27 mouse cellular contexts compared by ENCODE assay signal in the genomic region with DNA sequence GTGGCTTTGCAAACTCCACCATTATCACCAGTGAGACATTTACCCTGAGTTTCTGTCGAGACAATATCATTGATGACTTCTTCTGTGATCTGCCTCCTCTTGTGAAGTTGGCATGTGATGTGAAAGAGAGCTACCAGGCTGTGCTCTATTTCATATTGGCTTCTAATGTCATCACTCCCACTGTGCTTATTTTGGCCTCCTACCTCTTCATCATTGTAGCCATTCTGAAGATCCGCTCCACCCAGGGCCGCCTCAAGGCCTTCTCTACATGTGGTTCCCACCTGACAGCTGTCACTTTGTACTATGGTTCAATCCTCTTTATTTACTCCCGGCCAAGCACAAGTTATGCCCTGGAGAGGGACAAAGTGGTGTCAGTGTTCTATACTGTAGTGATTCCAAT. TPM values are rescaled to one million over a fixed set of nuclear protein-coding genes. Genes with fewer than 3 reads are reported as not detected.
DNase-seq lines count a peak whose midpoint lies in the region; ATAC-seq and TF ChIP-seq lines count a peak whose summit lies in the region.
"Had no signal": no experiment of that assay in that cellular context is flagged by ENCODE, and none has a peak within 500 bp of the region (broad histone marks: within the 10 kb centered on the region; RNA-seq: fewer than 3 reads in every experiment).

No protein-coding gene starts in this region.

- H3K27ac ChIP-seq in hindbrain, postnatal 0 days, result no peak overlapping the region
- no peak overlapping the region for H3K27ac ChIP-seq in hindbrain, embryonic 13.5 days
- H3K27ac ChIP-seq in midbrain, postnatal 0 days (ENCODE audit: low read depth, low read length), result no peak overlapping the region
- H3K27ac ChIP-seq in midbrain, embryonic 14.5 days (replicated peaks; ENCODE audit: low read depth, low read length), result no peak overlapping the region
- H3K27ac ChIP-seq: embryonic facial prominence, embryonic 13.5 days; embryonic facial prominence, embryonic 15.5 days; forebrain, embryonic 10.5 days; forebrain, embryonic 12.5 days had no signal

- no peaks in the 10 kb centered on the region for H3K4me1 ChIP-seq in hindbrain, postnatal 0 days (ENCODE audit: insufficient read depth, low read length)
- H3K4me1 ChIP-seq in hindbrain, embryonic 13.5 days (replicated peaks), result no peaks in the 10 kb centered on the region
- no peaks in the 10 kb centered on the region for H3K4me1 ChIP-seq in midbrain, postnatal 0 days (ENCODE audit: insufficient read depth, low read length)
- no peaks in the 10 kb centered on the region for H3K4me1 ChIP-seq in midbrain, embryonic 14.5 days (ENCODE audit: control insufficient read depth, insufficient read depth, low read length)
- H3K4me1 ChIP-seq: embryonic facial prominence, embryonic 13.5 days; embryonic facial prominence, embryonic 15.5 days; forebrain, embryonic 10.5 days; forebrain, embryonic 12.5 days had no signal

- H3K27me3 ChIP-seq in hindbrain, postnatal 0 days (ENCODE audit: insufficient read depth, low read length), result no peaks in the 10 kb centered on the region
- no peaks in the 10 kb centered on the region for H3K27me3 ChIP-seq in hindbrain, embryonic 13.5 days
- H3K27me3 ChIP-seq in midbrain, postnatal 0 days (ENCODE audit: insufficient read depth, low read length), result no peaks in the 10 kb centered on the region
- H3K27me3 ChIP-seq in midbrain, embryonic 14.5 days (ENCODE audit: control insufficient read depth, insufficient read depth, low read length), result no peaks in the 10 kb centered on the region
- H3K27me3 ChIP-seq: embryonic facial prominence, embryonic 13.5 days; embryonic facial prominence, embryonic 15.5 days; forebrain, embryonic 12.5 days had no signal

- WGBS in hindbrain, postnatal 0 days, result 45% methylated on average over 4 of the region's 4 CpGs
- WGBS in hindbrain, embryonic 13.5 days, result 81% methylated on average over 4 of the region's 4 CpGs
- 82% methylated on average over 4 of the region's 4 CpGs for WGBS in midbrain, postnatal 0 days
- 77% methylated on average over 4 of the region's 4 CpGs for WGBS in midbrain, embryonic 14.5 days

- H3K4me3 ChIP-seq in hindbrain, postnatal 0 days (ENCODE audit: low read length), result no peak overlapping the region
- H3K4me3 ChIP-seq in hindbrain, embryonic 13.5 days, result no peak overlapping the region
- no peak overlapping the region for H3K4me3 ChIP-seq in midbrain, postnatal 0 days (ENCODE audit: low read depth, low read length)
- no peak overlapping the region for H3K4me3 ChIP-seq in midbrain, embryonic 14.5 days (replicated peaks; ENCODE audit: low read depth, low read length)
- H3K4me3 ChIP-seq: embryonic facial prominence, embryonic 13.5 days; embryonic facial prominence, embryonic 15.5 days; erythroblast, embryonic 14.5 days; forebrain, embryonic 10.5 days; forebrain, embryonic 12.5 days had no signal

- no peaks in the 10 kb centered on the region for H3K36me3 ChIP-seq in hindbrain, postnatal 0 days (ENCODE audit: insufficient read depth, low read length)
- no peaks in the 10 kb centered on the region for H3K36me3 ChIP-seq in hindbrain, embryonic 13.5 days
- no peaks in the 10 kb centered on the region for H3K36me3 ChIP-seq in midbrain, postnatal 0 days (ENCODE audit: insufficient read depth, low read length)
- no peaks in the 10 kb centered on the region for H3K36me3 ChIP-seq in midbrain, embryonic 14.5 days (ENCODE audit: control insufficient read depth, insufficient read depth, low read length)
- H3K36me3 ChIP-seq: embryonic facial prominence, embryonic 13.5 days; embryonic facial prominence, embryonic 15.5 days; forebrain, embryonic 10.5 days; forebrain, embryonic 12.5 days had no signal

- H3K4me2 ChIP-seq in hindbrain, postnatal 0 days (ENCODE audit: low read depth, low read length), result no peak overlapping the region
- H3K4me2 ChIP-seq in hindbrain, embryonic 13.5 days, result no peak overlapping the region
- no peak overlapping the region for H3K4me2 ChIP-seq in midbrain, postnatal 0 days (ENCODE audit: low read depth, low read length, poor library complexity, severe bottlenecking)
- H3K4me2 ChIP-seq in midbrain, embryonic 14.5 days (ENCODE audit: low read length), result no peak overlapping the region
- H3K4me2 ChIP-seq: embryonic facial prominence, embryonic 13.5 days; embryonic facial prominence, embryonic 15.5 days; forebrain, embryonic 12.5 days had no signal

- no peaks in the 10 kb centered on the region for H3K9me3 ChIP-seq in hindbrain, postnatal 0 days (ENCODE audit: low read length)
- no peaks in the 10 kb centered on the region for H3K9me3 ChIP-seq in hindbrain, embryonic 13.5 days
- H3K9me3 ChIP-seq in midbrain, postnatal 0 days (ENCODE audit: low read length), result no peaks in the 10 kb centered on the region
- H3K9me3 ChIP-seq in midbrain, embryonic 14.5 days (ENCODE audit: control insufficient read depth, low read length), result no peaks in the 10 kb centered on the region
- H3K9me3 ChIP-seq: embryonic facial prominence, embryonic 13.5 days; embryonic facial prominence, embryonic 15.5 days; forebrain, embryonic 10.5 days; forebrain, embryonic 12.5 days had no signal

- peak; percentile 8 to 27 for DNase-seq in cerebellum, postnatal 14 days
- DNase-seq in cerebellum, postnatal 36 days, result no peak
- no peak for DNase-seq in hindbrain, postnatal 0 days (ENCODE audit: low spot score)
- DNase-seq in midbrain, postnatal 0 days (ENCODE audit: low spot score), result peak; percentile 5
- DNase-seq in midbrain, embryonic 14.5 days, result no peak
- DNase-seq: adrenal gland, adult 2 months; adrenal gland, postnatal 10 days; adrenal gland, postnatal 25 days; cerebellum, adult 11 months; cerebellum, adult 2 months; cerebellum, adult 9-10 months; embryo, embryonic 11 days had no signal

- TF ChIP-seq CTCF in hindbrain, postnatal 0 days (IDR thresholded peaks at IDR 0.05; ENCODE audit: low read depth), result no peak
- TF ChIP-seq CTCF in midbrain, postnatal 0 days (IDR thresholded peaks at IDR 0.05), result no peak

- no peak overlapping the region for H3K9ac ChIP-seq in hindbrain, postnatal 0 days (replicated peaks; ENCODE audit: low read length)
- no peak overlapping the region for H3K9ac ChIP-seq in hindbrain, embryonic 13.5 days
- no peak overlapping the region for H3K9ac ChIP-seq in midbrain, postnatal 0 days (replicated peaks; ENCODE audit: low read length, poor library complexity, severe bottlenecking)
- H3K9ac ChIP-seq in midbrain, embryonic 14.5 days (replicated peaks; ENCODE audit: low read length), result no peak overlapping the region
- H3K9ac ChIP-seq: embryonic facial prominence, embryonic 13.5 days; embryonic facial prominence, embryonic 15.5 days; forebrain, embryonic 12.5 days had no signal

- ATAC-seq in hindbrain, postnatal 0 days, result 0 out of 2 replicates have a peak, but pooled peaks have one; percentile 18
- no peak for ATAC-seq in hindbrain, embryonic 13.5 days (ENCODE audit: low FRiP score)
- no peak for ATAC-seq in midbrain, postnatal 0 days (ENCODE audit: low FRiP score)
- no peak for ATAC-seq in midbrain, embryonic 14.5 days (ENCODE audit: low FRiP score, low TSS enrichment)
- ATAC-seq: forebrain, embryonic 14.5 days; forebrain, embryonic 16.5 days had no signal

RNA-seq across cellular contexts. Expression of gene Olfr1012, which starts 8.7 kb away (rescaled TPM):
- total RNA-seq in hindbrain, postnatal 0 days (2014; rRNA removed), result not detected in 2 replicates
- not detected in 2 replicates for polyA plus RNA-seq in hindbrain, postnatal 0 days (2015; fragmentation: Nextera tagmentation; extraction: Ambion mirVana)
- not detected in 2 replicates for polyA plus RNA-seq in hindbrain, embryonic 13.5 days (2015; fragmentation: Nextera tagmentation; extraction: Ambion mirVana)
- total RNA-seq in midbrain, postnatal 0 days (2014; rRNA removed), result not detected in 2 replicates
- not detected in 2 replicates for polyA plus RNA-seq in midbrain, postnatal 0 days (2015; fragmentation: Nextera tagmentation; extraction: Ambion mirVana)
- not detected in 2 replicates for polyA plus RNA-seq in midbrain, embryonic 14.5 days (2014; fragmentation: Nextera tagmentation; extraction: Ambion mirVana)
- total RNA-seq: adrenal gland, adult 2 months; adrenal gland, postnatal 10 days; adrenal gland, postnatal 25 days; adrenal gland, postnatal 4 days; common myeloid progenitor, adult 5-6 weeks; ES-E14; MEL had no signal
- polyA plus RNA-seq: adrenal gland, adult 2 months; brain, embryonic 14.5 days; C2C12; cerebellum, adult 2 months; embryonic facial prominence, embryonic 11.5 days; embryonic facial prominence, embryonic 13.5 days; erythroblast, embryonic 14.5 days; forebrain, embryonic 10.5 days; forebrain, embryonic 12.5 days; forebrain, embryonic 14.5 days; forebrain, embryonic 16.5 days had no signal

RNA-seq across cellular contexts. Expression of gene Olfr1013, which starts 13.1 kb away (rescaled TPM):
- total RNA-seq in hindbrain, postnatal 0 days (2014; rRNA removed), result not detected in 2 replicates
- polyA plus RNA-seq in hindbrain, postnatal 0 days (2015; fragmentation: Nextera tagmentation; extraction: Ambion mirVana), result not detected in 2 replicates
- polyA plus RNA-seq in hindbrain, embryonic 13.5 days (2015; fragmentation: Nextera tagmentation; extraction: Ambion mirVana), result not detected in 2 replicates
- not detected in 2 replicates for total RNA-seq in midbrain, postnatal 0 days (2014; rRNA removed)
- not detected in 2 replicates for polyA plus RNA-seq in midbrain, postnatal 0 days (2015; fragmentation: Nextera tagmentation; extraction: Ambion mirVana)
- polyA plus RNA-seq in midbrain, embryonic 14.5 days (2014; fragmentation: Nextera tagmentation; extraction: Ambion mirVana), result not detected in 2 replicates
- total RNA-seq: adrenal gland, postnatal 4 days; common myeloid progenitor, adult 5-6 weeks; ES-E14; MEL had no signal
- polyA plus RNA-seq: adrenal gland, adult 2 months; brain, embryonic 14.5 days; C2C12; cerebellum, adult 2 months; embryonic facial prominence, embryonic 11.5 days; embryonic facial prominence, embryonic 13.5 days; erythroblast, embryonic 14.5 days; forebrain, embryonic 10.5 days; forebrain, embryonic 12.5 days; forebrain, embryonic 14.5 days; forebrain, embryonic 16.5 days had no signal

RNA-seq across cellular contexts. Expression of gene Olfr1014, which starts 18.7 kb away (rescaled TPM):
- total RNA-seq in hindbrain, postnatal 0 days (2014; rRNA removed), result not detected in 2 replicates
- not detected in 2 replicates for polyA plus RNA-seq in hindbrain, postnatal 0 days (2015; fragmentation: Nextera tagmentation; extraction: Ambion mirVana)
- polyA plus RNA-seq in hindbrain, embryonic 13.5 days (2015; fragmentation: Nextera tagmentation; extraction: Ambion mirVana), result not detected in 2 replicates
- not detected in 2 replicates for total RNA-seq in midbrain, postnatal 0 days (2014; rRNA removed)
- not detected in 2 replicates for polyA plus RNA-seq in midbrain, postnatal 0 days (2015; fragmentation: Nextera tagmentation; extraction: Ambion mirVana)
- polyA plus RNA-seq in midbrain, embryonic 14.5 days (2014; fragmentation: Nextera tagmentation; extraction: Ambion mirVana), result not detected in 2 replicates
- total RNA-seq: adrenal gland, adult 2 months; adrenal gland, postnatal 10 days; adrenal gland, postnatal 25 days; adrenal gland, postnatal 4 days; common myeloid progenitor, adult 5-6 weeks; ES-E14; MEL had no signal
- polyA plus RNA-seq: adrenal gland, adult 2 months; brain, embryonic 14.5 days; C2C12; cerebellum, adult 2 months; embryonic facial prominence, embryonic 11.5 days; embryonic facial prominence, embryonic 13.5 days; embryonic facial prominence, embryonic 15.5 days; erythroblast, embryonic 14.5 days; forebrain, embryonic 10.5 days; forebrain, embryonic 12.5 days; forebrain, embryonic 14.5 days; forebrain, embryonic 16.5 days had no signal

RNA-seq across cellular contexts. Expression of gene Olfr1015, which starts 28.0 kb away (rescaled TPM):
- not detected in 2 replicates for total RNA-seq in hindbrain, postnatal 0 days (2014; rRNA removed)
- polyA plus RNA-seq in hindbrain, postnatal 0 days (2015; fragmentation: Nextera tagmentation; extraction: Ambion mirVana), result not detected in 2 replicates
- polyA plus RNA-seq in hindbrain, embryonic 13.5 days (2015; fragmentation: Nextera tagmentation; extraction: Ambion mirVana), result not detected in 2 replicates
- total RNA-seq in midbrain, postnatal 0 days (2014; rRNA removed), result not detected in 2 replicates
- polyA plus RNA-seq in midbrain, postnatal 0 days (2015; fragmentation: Nextera tagmentation; extraction: Ambion mirVana), result not detected in 2 replicates
- polyA plus RNA-seq in midbrain, embryonic 14.5 days (2014; fragmentation: Nextera tagmentation; extraction: Ambion mirVana), result not detected in 2 replicates
- total RNA-seq: adrenal gland, adult 2 months; adrenal gland, postnatal 10 days; adrenal gland, postnatal 25 days; adrenal gland, postnatal 4 days; common myeloid progenitor, adult 5-6 weeks; ES-E14; MEL had no signal
- polyA plus RNA-seq: adrenal gland, adult 2 months; brain, embryonic 14.5 days; C2C12; cerebellum, adult 2 months; embryonic facial prominence, embryonic 11.5 days; embryonic facial prominence, embryonic 13.5 days; erythroblast, embryonic 14.5 days; forebrain, embryonic 10.5 days; forebrain, embryonic 12.5 days; forebrain, embryonic 14.5 days; forebrain, embryonic 16.5 days had no signal

RNA-seq across cellular contexts. Expression of gene Olfr1009, which starts 38.6 kb away (rescaled TPM):
- total RNA-seq in hindbrain, postnatal 0 days (2014; rRNA removed), result not detected in 2 replicates
- not detected in 2 replicates for polyA plus RNA-seq in hindbrain, postnatal 0 days (2015; fragmentation: Nextera tagmentation; extraction: Ambion mirVana)
- polyA plus RNA-seq in hindbrain, embryonic 13.5 days (2015; fragmentation: Nextera tagmentation; extraction: Ambion mirVana), result not detected in 2 replicates
- total RNA-seq in midbrain, postnatal 0 days (2014; rRNA removed), result not detected in 2 replicates
- not detected in 2 replicates for polyA plus RNA-seq in midbrain, postnatal 0 days (2015; fragmentation: Nextera tagmentation; extraction: Ambion mirVana)
- polyA plus RNA-seq in midbrain, embryonic 14.5 days (2014; fragmentation: Nextera tagmentation; extraction: Ambion mirVana), result not detected in 2 replicates
- total RNA-seq: common myeloid progenitor, adult 5-6 weeks; ES-E14; MEL had no signal
- polyA plus RNA-seq: adrenal gland, adult 2 months; brain, embryonic 14.5 days; C2C12; cerebellum, adult 2 months; embryonic facial prominence, embryonic 11.5 days; embryonic facial prominence, embryonic 13.5 days; embryonic facial prominence, embryonic 15.5 days; erythroblast, embryonic 14.5 days; forebrain, embryonic 10.5 days; forebrain, embryonic 12.5 days; forebrain, embryonic 14.5 days; forebrain, embryonic 16.5 days had no signal

Comparison
In these comparisons a context has a peak if more than half of its experiments do, and no peak if none do; other contexts are left out.
1. DNase-seq: peak in cerebellum, postnatal 14 days (2 of 2) and midbrain, postnatal 0 days (single experiment); none in cerebellum, postnatal 36 days (0 of 2), hindbrain, postnatal 0 days (single experiment) and midbrain, embryonic 14.5 days (single experiment).